Mouse (Mus musculus): ENCODE measurements around the gene Clic6. TPM values are rescaled to one million over a fixed set of nuclear protein-coding genes. Genes with fewer than 3 reads are reported as not detected.

Clic6 gene
- polyA plus RNA-seq, 1 experiment from 2014 or later: 11.5 TPM

DNA sequence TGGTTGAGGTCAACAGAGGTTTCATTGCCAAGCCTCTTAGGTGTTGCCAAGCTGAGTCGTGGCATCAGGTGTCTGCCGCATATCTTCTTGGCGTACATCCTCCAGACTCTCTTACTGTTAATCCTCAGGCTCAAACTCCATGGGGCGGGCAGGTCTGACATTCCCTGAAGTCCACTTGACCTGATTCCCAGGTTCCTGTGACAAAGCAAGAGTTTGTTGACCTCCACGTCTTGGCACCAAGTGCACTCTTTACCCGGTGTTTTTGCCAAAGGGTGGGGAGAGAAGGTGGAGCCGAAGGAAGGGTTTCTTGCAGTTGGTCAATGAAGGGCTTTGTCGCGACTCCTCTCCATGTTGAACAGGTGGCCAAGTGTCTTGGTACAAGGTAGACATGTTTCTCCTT, 63.1 kb downstream of the Clic6 start:
- 95% methylated on average over 9 of the region's 9 CpGs for WGBS
- Histone ChIP-seq H3K27me3 (no peaks in the 10 kb centered on the region), H3K4me2 (no peak overlapping the region), H3K36me3 (no peaks in the 10 kb centered on the region), H3K4me1 (replicated peaks) (peaks cover 4% of the 10 kb centered on the region; the same call in 1 of the 2 replicates), H3K9ac (no peak overlapping the region), H3K4me3 (no peak overlapping the region), H3K9me3 (no peaks in the 10 kb centered on the region), H3K27ac (no peak overlapping the region)
- no peak for ATAC-seq (ENCODE audit: low FRiP score)

DNA sequence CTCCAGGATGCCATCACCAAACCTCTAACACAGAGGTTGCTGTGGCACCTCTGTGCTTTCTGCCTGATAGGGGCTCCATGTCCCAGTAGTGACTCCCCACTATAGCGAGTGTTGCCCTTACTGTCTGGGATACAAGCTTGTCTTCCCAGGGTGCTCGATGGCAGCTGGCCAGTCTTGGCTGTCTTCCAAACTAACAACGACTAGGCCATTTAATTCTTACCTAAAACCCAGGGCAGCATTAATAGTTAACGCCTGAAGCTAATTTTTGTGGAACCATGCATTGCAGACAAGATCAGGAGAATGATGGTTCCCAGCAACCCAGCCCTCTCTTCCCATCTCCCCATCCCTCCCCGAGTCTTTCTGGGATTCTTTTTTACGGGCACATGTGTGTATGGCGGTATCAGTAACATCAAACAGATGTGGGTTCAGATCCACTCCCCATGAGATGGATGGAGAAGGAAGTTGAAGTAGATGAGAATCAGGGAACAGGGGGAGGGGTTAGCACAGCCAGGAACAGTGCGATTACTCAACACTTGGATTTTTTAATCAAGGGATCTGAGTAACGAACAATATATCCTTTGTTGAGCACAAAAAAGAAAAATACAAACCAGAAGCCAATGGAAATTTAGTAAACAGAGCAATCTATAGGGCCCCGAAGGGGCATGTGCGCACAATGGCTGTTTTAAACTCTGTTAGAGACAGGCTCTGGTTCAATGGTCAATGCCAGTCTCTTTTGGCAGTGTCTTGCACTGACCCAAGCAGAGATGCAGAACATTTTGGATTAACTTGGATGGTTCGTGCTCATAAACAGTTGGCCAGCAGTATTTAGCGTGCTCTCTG, 66.0 kb downstream of the Clic6 start:
- no peak for ATAC-seq (ENCODE audit: low FRiP score)
- Histone ChIP-seq H3K36me3 (no peaks in the 10 kb centered on the region), H3K9me3 (no peaks in the 10 kb centered on the region), H3K4me1 (replicated peaks) (peaks cover 4% of the 10 kb centered on the region; the same call in 1 of the 2 replicates), H3K4me2 (no peak overlapping the region), H3K27ac (no peak overlapping the region), H3K4me3 (no peak overlapping the region), H3K9ac (no peak overlapping the region), H3K27me3 (no peaks in the 10 kb centered on the region)
- 77% methylated on average over 13 of the region's 13 CpGs for WGBS

DNA sequence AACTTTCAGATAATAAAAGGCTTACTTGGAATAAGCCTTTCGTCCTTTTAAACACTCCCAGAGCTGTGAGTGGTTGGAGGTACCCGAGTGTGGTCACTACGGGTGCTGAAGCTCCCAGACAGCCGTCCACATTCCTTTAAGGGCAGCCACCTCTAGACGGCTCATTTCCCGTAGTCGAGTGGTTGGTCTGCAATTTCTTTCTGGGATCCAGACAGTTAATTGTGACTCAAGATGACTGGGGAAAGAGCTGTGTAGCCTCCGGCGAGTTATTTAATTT, 66.5 kb downstream of the Clic6 start:
- no peak for ATAC-seq (ENCODE audit: low FRiP score)

DNA sequence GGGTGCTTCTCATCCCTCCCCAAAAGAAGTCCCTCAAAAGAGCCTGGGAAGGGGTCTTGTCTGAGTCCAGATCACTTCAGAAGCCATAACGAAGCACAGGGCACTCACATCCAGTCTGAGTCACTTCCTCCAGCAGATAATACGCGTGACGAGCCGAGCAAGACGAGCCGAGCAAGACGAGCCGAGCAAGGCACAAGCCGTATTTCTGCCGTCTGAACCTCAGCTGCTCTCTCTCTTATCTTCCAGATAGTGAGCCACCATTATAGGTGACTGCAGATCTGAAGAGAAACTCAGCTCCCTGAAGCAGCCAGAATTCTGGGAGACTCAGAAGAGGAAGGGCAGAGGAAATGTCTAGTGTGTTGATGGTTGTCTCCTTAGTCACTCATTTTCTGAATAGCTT, 67.3 kb downstream of the Clic6 start:
- 74% methylated on average over 11 of the region's 11 CpGs for WGBS
- ATAC-seq (ENCODE audit: low FRiP score): no peak
- no peaks in the 10 kb centered on the region for H3K27me3 ChIP-seq
- no peak overlapping the region for H3K27ac ChIP-seq
- no peaks in the 10 kb centered on the region for H3K36me3 ChIP-seq
- H3K9me3 ChIP-seq: no peaks in the 10 kb centered on the region
- H3K4me2 ChIP-seq: no peak overlapping the region
- H3K4me3 ChIP-seq: no peak overlapping the region
- H3K9ac ChIP-seq: no peak overlapping the region
- peaks cover 4% of the 10 kb centered on the region; the same call in 1 of the 2 replicates for H3K4me1 ChIP-seq (replicated peaks)

More for the DNA sequence above, 66.5 kb downstream of the Clic6 start:
- Histone ChIP-seq H3K9me3 (no peaks in the 10 kb centered on the region), H3K36me3 (no peaks in the 10 kb centered on the region), H3K27me3 (no peaks in the 10 kb centered on the region), H3K4me2 (no peak overlapping the region), H3K4me1 (replicated peaks) (peaks cover 4% of the 10 kb centered on the region; the same call in 1 of the 2 replicates), H3K27ac (no peak overlapping the region), H3K9ac (no peak overlapping the region), H3K4me3 (no peak overlapping the region)
- 85% methylated on average over 9 of the region's 9 CpGs for WGBS

DNA sequence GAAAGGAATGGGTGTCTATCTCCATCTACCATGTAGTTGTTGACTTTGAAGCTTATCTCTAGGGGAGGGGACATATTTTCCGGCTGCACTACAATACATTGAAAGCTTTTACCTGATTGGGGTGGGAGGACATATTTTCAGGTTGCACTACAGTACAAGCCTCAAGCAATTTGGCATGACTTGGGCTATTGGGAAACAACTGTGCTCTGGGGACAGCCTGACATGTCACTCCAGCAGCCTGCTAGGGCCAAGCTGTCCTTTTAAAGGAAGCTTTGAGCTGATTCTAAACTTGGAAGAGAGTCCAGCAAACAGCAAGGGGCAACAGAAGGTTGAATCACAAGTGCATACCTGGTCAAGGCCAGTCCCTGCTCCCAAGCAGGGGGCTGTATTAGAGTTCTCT, 69.5 kb downstream of the Clic6 start:
- H3K27ac ChIP-seq: no peak overlapping the region
- no peak overlapping the region for H3K4me3 ChIP-seq
- no peaks in the 10 kb centered on the region for H3K9me3 ChIP-seq
- WGBS: 93% methylated on average over 1 of the region's 1 CpGs
- no peak overlapping the region for H3K9ac ChIP-seq
- H3K4me1 ChIP-seq (replicated peaks): peaks cover 4% of the 10 kb centered on the region; the same call in 1 of the 2 replicates
- no peaks in the 10 kb centered on the region for H3K27me3 ChIP-seq
- H3K36me3 ChIP-seq: no peaks in the 10 kb centered on the region
- H3K4me2 ChIP-seq: no peak overlapping the region
- ATAC-seq (ENCODE audit: low FRiP score): no peak

DNA sequence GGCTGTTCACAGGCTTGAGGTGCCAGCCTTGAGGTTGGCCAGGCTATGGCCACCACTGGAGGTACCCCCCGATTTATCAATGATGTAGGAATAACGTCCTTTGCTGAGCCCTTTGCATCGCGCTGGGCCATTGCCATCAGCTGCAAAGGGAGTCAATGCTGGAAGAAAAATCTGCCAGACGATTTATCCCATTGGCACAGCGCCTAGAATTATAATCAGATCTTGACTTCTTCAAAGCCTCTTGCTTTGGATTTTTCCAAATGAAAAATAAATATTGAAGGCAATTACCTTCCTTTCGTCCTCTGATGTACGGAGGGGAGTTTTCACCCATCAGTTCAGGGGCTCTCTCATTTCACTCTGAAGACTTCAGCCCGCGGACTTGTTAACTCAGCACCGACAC, 79.8 kb downstream of the Clic6 start:
- no peaks in the 10 kb centered on the region for H3K36me3 ChIP-seq
- no peaks in the 10 kb centered on the region for H3K9me3 ChIP-seq
- no peak overlapping the region for H3K27ac ChIP-seq
- no peak overlapping the region for H3K4me2 ChIP-seq
- 80% methylated on average over 11 of the region's 11 CpGs for WGBS
- H3K27me3 ChIP-seq: peaks cover 16% of the 10 kb centered on the region
- no peak overlapping the region for H3K4me3 ChIP-seq
- no peak overlapping the region for H3K9ac ChIP-seq
- ATAC-seq (ENCODE audit: low FRiP score): no peak
- 0 out of 2 replicates have a peak, but pooled peaks cover 2% of the 10 kb centered on the region for H3K4me1 ChIP-seq (replicated peaks)

DNA sequence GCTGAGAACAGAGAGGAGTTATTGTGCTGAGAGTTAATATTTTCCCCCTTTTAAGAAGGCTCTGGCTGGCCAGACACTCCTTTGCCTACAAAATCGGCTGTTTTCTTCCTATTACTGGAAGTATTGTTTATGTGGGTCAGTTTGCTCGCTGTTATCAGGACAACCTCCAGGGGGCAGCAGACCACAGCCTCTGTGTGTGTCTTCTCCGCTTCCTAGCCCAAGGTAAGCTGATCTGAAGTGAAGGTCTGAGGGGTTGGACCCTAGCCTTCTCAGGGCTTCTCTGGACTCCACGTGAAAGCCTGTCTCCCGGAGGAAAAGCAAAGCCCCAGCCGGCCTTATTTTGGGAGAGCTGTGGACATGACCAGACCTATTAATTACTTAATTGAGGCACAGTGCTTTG, 80.2 kb downstream of the Clic6 start:
- H3K4me1 ChIP-seq (replicated peaks): 0 out of 2 replicates have a peak, but pooled peaks cover 2% of the 10 kb centered on the region
- H3K27me3 ChIP-seq: peaks cover 16% of the 10 kb centered on the region
- no peak overlapping the region for H3K4me3 ChIP-seq
- ATAC-seq (ENCODE audit: low FRiP score): no peak
- H3K4me2 ChIP-seq: no peak overlapping the region
- H3K9me3 ChIP-seq: no peaks in the 10 kb centered on the region
- no peak overlapping the region for H3K27ac ChIP-seq
- WGBS: 2% methylated on average over 6 of the region's 6 CpGs
- no peak overlapping the region for H3K9ac ChIP-seq
- H3K36me3 ChIP-seq: no peaks in the 10 kb centered on the region

DNA sequence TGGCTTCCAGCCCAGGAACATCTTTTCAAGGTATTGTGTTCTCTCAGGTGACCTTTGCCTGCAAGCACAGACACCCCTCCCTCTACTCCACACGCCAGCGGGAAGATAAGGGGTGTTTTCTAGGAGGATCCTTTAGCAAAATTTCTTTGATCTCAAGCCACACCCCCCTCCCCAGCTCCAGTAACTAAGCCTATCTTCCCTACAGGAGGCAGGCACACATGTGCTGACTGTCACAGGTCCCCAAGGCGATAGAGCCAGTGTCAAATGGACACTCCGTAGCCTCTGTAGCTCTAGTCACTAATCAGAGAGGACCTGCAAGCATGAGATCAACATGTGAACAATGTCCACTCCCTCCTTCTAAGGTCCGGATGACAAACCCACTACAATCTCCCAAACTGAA, 80.6 kb downstream of the Clic6 start:
- Histone ChIP-seq H3K4me2 (no peak overlapping the region), H3K9ac (no peak overlapping the region), H3K9me3 (no peaks in the 10 kb centered on the region), H3K36me3 (no peaks in the 10 kb centered on the region), H3K27ac (no peak overlapping the region), H3K4me1 (replicated peaks) (0 out of 2 replicates have a peak, but pooled peaks cover 2% of the 10 kb centered on the region), H3K4me3 (no peak overlapping the region), H3K27me3 (peaks cover 16% of the 10 kb centered on the region)
- ATAC-seq (ENCODE audit: low FRiP score): no peak
- 48% methylated on average over 5 of the region's 5 CpGs for WGBS

DNA sequence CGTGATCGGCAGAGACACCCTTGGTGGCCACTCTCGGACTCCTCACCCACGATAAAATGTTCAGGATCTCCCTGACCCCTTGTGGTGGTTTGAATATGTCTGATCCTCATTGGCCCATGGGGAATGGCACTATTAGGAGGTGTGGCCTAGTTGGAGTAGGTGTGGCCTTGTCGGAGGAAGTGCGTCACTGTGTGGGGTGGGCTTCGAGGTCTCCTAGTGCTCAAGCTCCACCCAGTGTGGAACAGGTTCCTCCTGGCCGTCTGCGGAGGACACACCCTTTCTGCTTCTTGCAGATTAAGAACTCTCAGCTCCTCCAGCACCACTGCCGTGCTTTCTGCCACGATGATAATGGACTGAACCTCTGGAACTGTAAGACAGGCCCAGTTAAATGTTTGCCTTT, 85.7 kb downstream of the Clic6 start:
- H3K9ac ChIP-seq: no peak overlapping the region
- 92% methylated on average over 11 of the region's 11 CpGs for WGBS

DNA sequence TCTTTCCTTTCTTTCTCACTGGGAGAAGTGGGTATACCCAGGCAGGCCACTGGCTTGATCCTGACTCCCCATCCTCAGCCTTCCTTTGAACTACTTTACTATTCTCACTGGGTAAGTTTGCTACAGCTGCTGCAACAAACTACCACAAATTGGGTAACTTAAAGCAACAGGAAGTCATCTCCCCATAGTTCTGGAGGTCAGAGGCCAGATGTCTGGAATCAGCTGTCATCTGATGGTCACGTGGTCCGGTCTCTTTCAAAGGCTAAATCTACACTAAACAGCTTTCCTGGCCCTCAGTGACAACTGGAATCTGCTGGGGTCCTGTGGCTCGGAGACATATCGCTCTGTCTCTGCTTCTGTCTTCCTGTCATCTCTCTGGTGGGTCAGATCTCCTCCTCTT, 87.7 kb downstream of the Clic6 start:
- Histone ChIP-seq H3K36me3 (no peaks in the 10 kb centered on the region), H3K27me3 (no peaks in the 10 kb centered on the region), H3K4me1 (replicated peaks) (no peaks in the 10 kb centered on the region), H3K4me3 (no peak overlapping the region), H3K9ac (no peak overlapping the region), H3K27ac (no peak overlapping the region), H3K9me3 (no peaks in the 10 kb centered on the region), H3K4me2 (no peak overlapping the region)
- whole genome bisulfite sequencing: 84% methylated on average over 4 of the region's 4 CpGs
- no peak for ATAC-seq (ENCODE audit: low FRiP score)

More for the DNA sequence above, 85.7 kb downstream of the Clic6 start:
- Histone ChIP-seq H3K4me2 (no peak overlapping the region), H3K36me3 (no peaks in the 10 kb centered on the region), H3K9me3 (no peaks in the 10 kb centered on the region), H3K4me1 (replicated peaks) (no peaks in the 10 kb centered on the region), H3K27me3 (peaks cover 7% of the 10 kb centered on the region), H3K4me3 (no peak overlapping the region), H3K27ac (no peak overlapping the region)
- no peak for ATAC-seq (ENCODE audit: low FRiP score)

DNA sequence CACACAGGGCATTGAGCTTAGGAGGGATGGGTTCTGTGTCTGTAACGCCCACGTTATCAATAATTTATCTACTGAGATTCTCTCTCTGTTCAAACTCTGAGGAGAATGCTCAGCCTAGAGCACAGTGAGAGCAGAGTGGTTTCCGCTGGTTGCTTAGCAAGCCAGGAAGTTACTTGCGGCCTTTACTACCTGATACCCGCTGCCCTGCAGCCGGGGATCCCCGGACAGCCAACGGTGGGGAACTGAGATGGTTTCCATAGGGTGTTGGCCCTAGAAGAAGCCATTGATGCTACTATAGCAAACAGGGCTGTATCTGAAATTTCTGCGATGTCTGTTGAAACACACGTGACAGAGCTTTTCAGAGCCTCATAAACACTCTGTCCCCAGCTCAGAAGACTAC, 90.3 kb downstream of the Clic6 start:
- Histone ChIP-seq H3K27me3 (no peaks in the 10 kb centered on the region), H3K9ac (no peak overlapping the region), H3K4me2 (no peak overlapping the region), H3K36me3 (no peaks in the 10 kb centered on the region), H3K4me3 (no peak overlapping the region), H3K9me3 (no peaks in the 10 kb centered on the region), H3K27ac (no peak overlapping the region), H3K4me1 (replicated peaks) (no peaks in the 10 kb centered on the region)
- ATAC-seq (ENCODE audit: low FRiP score): no peak
- WGBS: 89% methylated on average over 10 of the region's 10 CpGs

DNA sequence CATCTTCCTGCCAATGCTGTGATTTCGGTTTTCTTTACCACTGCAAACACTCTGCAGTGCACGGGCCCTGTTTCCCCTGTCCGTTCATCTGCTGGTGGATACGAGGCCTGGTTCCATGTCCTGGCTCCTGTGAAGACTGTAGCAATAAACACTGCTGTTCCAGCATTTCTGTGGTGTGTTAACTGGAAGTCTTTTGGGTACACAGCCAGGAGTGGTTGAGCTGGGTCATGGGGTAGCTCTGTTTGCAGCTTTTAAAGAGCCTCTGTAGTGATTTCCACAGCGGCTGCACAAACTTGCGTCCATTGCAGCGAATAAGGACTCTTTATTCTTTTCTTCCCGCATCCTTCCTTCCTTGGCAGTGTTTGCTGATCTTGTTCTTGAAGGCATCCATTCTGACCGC, 91.8 kb downstream of the Clic6 start:
- Histone ChIP-seq H3K27ac (no peak overlapping the region), H3K4me2 (no peak overlapping the region), H3K36me3 (no peaks in the 10 kb centered on the region), H3K4me1 (replicated peaks) (no peaks in the 10 kb centered on the region), H3K9ac (no peak overlapping the region), H3K27me3 (no peaks in the 10 kb centered on the region), H3K9me3 (no peaks in the 10 kb centered on the region), H3K4me3 (no peak overlapping the region)
- 91% methylated on average over 9 of the region's 9 CpGs for WGBS
- no peak for ATAC-seq (ENCODE audit: low FRiP score)

DNA sequence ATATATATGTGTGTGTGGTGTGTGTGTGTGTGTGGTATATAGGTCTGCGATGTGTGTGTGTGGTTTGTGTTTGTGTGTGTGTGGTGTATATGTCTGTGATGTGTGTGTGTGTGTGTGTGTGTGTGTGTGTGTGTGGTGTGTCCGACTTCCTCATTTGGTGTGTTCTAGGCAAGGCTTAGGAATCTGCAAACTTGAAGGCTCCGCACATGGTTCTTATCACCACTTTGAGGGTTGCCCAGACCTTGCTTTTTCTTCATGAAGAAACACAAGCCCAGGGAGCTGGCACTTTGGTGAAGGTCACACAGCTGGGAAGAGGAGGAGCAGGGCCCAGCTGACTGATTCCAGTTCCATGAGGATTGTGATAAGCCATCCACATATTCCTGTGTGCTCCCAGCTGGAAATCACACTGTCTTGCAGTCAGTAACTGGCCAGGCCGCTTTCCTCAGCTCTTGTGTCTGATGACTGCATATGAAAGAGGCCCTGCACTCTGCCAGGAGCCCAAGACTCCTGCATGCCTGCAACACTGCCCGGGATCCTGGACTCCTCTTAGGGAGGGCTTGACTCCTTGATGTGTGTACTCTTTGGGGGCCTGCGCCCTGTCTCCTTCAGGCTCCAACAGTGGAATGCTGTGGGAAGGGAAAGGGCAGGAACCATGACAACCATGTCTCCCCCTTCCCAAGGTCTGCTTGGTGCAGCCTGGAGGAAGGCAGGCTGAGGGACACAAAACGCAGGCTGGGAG, 93.5 kb downstream of the Clic6 start:
- H3K4me2 ChIP-seq: no peak overlapping the region
- H3K4me1 ChIP-seq (replicated peaks): no peaks in the 10 kb centered on the region
- no peaks in the 10 kb centered on the region for H3K36me3 ChIP-seq
- no peaks in the 10 kb centered on the region for H3K27me3 ChIP-seq
- H3K9ac ChIP-seq: no peak overlapping the region
- no peak overlapping the region for H3K27ac ChIP-seq
- no peaks in the 10 kb centered on the region for H3K9me3 ChIP-seq
- no peak for ATAC-seq (ENCODE audit: low FRiP score)
- WGBS: 80% methylated on average over 7 of the region's 7 CpGs
- H3K4me3 ChIP-seq: no peak overlapping the region

All from hindbrain, embryonic 13.5 days (tissue).